9 mouse cellular contexts compared by ENCODE assay signal in genomic region chr11:88400235-88400634, GRCm38 (mm10).
A peak's percentile ranks its signal among the peaks of the same experiment; 100 is the strongest.
DNase-seq lines count a peak whose midpoint lies in the region; ATAC-seq lines count a peak whose summit lies in the region.
"Had no signal": no experiment of that assay in that cellular context is flagged by ENCODE, and none has a peak within 500 bp of the region (broad histone marks: within the 10 kb centered on the region; RNA-seq: fewer than 3 reads in every experiment).

No protein-coding gene starts in this region.

- WGBS in hindbrain, embryonic 12.5 days: 89% methylated on average over 6 of the region's 6 CpGs

- peaks cover 85% of the 10 kb centered on the region for H3K4me1 ChIP-seq in hindbrain, embryonic 12.5 days

- H3K4me2 ChIP-seq in hindbrain, embryonic 12.5 days (replicated peaks): no peak overlapping the region

- H3K36me3 ChIP-seq in hindbrain, embryonic 12.5 days: no peaks in the 10 kb centered on the region

- no peaks in the 10 kb centered on the region for H3K9me3 ChIP-seq in hindbrain, embryonic 12.5 days (replicated peaks)

- no peak overlapping the region for H3K9ac ChIP-seq in hindbrain, embryonic 12.5 days

- no peak overlapping the region for H3K4me3 ChIP-seq in hindbrain, embryonic 12.5 days

- no peaks in the 10 kb centered on the region for H3K27me3 ChIP-seq in hindbrain, embryonic 12.5 days
- H3K27me3 ChIP-seq: CH12.LX had no signal

- H3K27ac ChIP-seq in hindbrain, embryonic 12.5 days: 0 out of 2 replicates have a peak overlapping the region, but pooled peaks have one; percentile 75

- intact Hi-C loops in heart, postnatal 36 days (cut with DNase I): no loop called here

- peak; percentile 92 for DNase-seq in heart, adult 11 months
- no peak for DNase-seq in heart, postnatal 36 days
- DNase-seq in ovary, adult 18-20 months (ENCODE audit: low spot score): peak; percentile 76
- DNase-seq in ovary, postnatal 10 days (ENCODE audit: low spot score): no peak
- no peak for DNase-seq in retina, postnatal 1 day
- DNase-seq in layer of hippocampus, adult 11-12 months (ENCODE audit: low spot score): no peak

- no peak for ATAC-seq in hindbrain, embryonic 12.5 days (ENCODE audit: low FRiP score)
- ATAC-seq in megakaryocyte progenitor cell, adult 5-6 weeks (replicated peaks; ENCODE audit: poor library complexity): peak; percentile 88

Comparison
In these comparisons a context has a peak if more than half of its experiments do, and no peak if none do; other contexts are left out.
1. DNase-seq: peak in heart, adult 11 months (single experiment) and ovary, adult 18-20 months (single experiment); none in heart, postnatal 36 days (0 of 2), ovary, postnatal 10 days (single experiment), retina, postnatal 1 day (single experiment) and layer of hippocampus, adult 11-12 months (single experiment).